Mouse (Mus musculus) liver, embryonic 14.5 days (tissue): ENCODE measurements around the gene Hmgcl.

Experiments used
- CTCF ChIP-seq: IDR thresholded peaks from 2 replicates; pipeline ENCODE4 v1.5.1; 2016; ENCODE audit warnings: antibody characterized with exemption, low read depth, control low read depth
- EP300 ChIP-seq: IDR thresholded peaks from 2 replicates; pipeline ENCODE4 v1.6.1; 2016; ENCODE audit warnings: antibody characterized with exemption, low read depth

DNA sequence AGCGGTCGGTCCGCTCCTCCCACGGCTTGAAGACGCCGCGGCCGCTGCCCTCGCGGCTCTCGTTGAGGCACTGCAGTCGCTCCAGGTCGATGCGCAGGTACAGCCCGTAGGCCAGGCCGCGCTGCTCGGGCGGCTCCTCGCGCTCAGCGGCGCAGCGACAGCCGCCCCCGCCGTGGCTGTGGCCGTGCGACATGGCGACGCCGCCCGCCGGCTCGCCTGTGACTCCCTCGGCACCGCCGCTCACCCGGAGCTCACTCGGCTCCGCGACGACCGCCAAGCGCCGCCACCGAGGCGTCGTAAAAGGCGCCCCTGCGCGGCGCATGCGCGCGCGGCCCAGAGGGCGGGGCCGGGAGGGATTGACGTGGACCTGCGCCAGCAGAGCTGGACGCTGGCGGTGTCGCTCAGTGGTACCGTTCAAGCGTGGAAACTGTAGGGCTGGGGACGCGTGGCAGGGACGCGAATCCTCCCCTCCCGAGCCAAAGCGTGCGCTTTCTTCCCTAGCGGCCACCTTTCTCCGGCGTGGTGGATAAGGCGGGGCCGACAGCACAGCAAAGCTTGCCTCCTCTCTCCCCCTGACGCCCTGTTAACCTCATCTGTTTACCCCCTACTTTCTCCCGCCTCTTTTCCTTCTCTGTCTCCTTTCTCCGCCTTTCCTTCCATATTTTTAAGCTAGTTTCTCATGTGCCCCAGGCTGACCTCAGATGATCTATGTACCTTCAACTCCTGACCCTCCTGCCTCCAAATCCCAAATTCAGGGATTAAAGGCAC is 40.9 kb downstream of the Hmgcl start, which contains the start of gene Pithd1:
- TF ChIP-seq CTCF: no peak
- no peak for TF ChIP-seq EP300
